Mouse (Mus musculus): ENCODE results near the gene Zfp87. TPM values are rescaled to one million over a fixed set of nuclear protein-coding genes. Genes with fewer than 3 reads are reported as not detected.

The Zfp87 gene
- 17.3 and 18.2 TPM in 2 replicates for polyA plus RNA-seq (2016; fragmentation: Nextera tagmentation; extraction: Ambion mirVana)

- Histone ChIP-seq H3K27ac (ENCODE audit: poor library complexity, severe bottlenecking) (peak within 1 kb of the TSS; percentile 59), H3K27me3 (replicated peaks) (no peaks in the 10 kb centered on the region), H3K9ac (peak within 1 kb of the TSS; percentile 90), H3K4me2 (peak within 1 kb of the TSS; percentile 88), H3K36me3 (peaks cover 2% of the 10 kb centered on the region), H3K9me3 (replicated peaks) (no peaks in the 10 kb centered on the region), H3K4me1 (replicated peaks) (peaks cover 12% of the 10 kb centered on the region), H3K4me3 (peak within 1 kb of the TSS; percentile 80)
- ATAC-seq (ENCODE audit: insufficient number of reproducible peaks, low FRiP score): peak; percentile 98
- under 1% methylated on average over 27 of the region's 27 CpGs for WGBS
These were observed at the start of gene Zfp87, which contains the start of gene Gm26965 for GRCm38 (mm10) chr13:67525753-67526410. Zfp87 (minus strand) TSS chr13:67526177. Gm26965 (minus strand) TSS chr13:67526151.

- no peaks in the 10 kb centered on the region for H3K27me3 ChIP-seq (replicated peaks)
- H3K4me3 ChIP-seq: no peak overlapping the region
- no peaks in the 10 kb centered on the region for H3K36me3 ChIP-seq
- no peak for ATAC-seq (ENCODE audit: insufficient number of reproducible peaks, low FRiP score)
- no peak overlapping the region for H3K27ac ChIP-seq (ENCODE audit: poor library complexity, severe bottlenecking)
- H3K4me2 ChIP-seq: no peak overlapping the region
- H3K4me1 ChIP-seq (replicated peaks): no peaks in the 10 kb centered on the region
- WGBS: 59% methylated on average over 5 of the region's 5 CpGs
- 0 out of 2 replicates have a peak, but pooled peaks cover 3% of the 10 kb centered on the region for H3K9me3 ChIP-seq (replicated peaks)
- H3K9ac ChIP-seq: no peak overlapping the region
These were observed 46.7 kb upstream of the Zfp87 start for GRCm38 (mm10) chr13:67572591-67573189.

GRCm38 (mm10) chr13:67553730-67554129 lies 27.8 kb upstream of the Zfp87 start, which contains the start of gene Zfp748:
Zfp748 (minus strand) TSS chr13:67553830.
- Histone ChIP-seq H3K27ac (ENCODE audit: poor library complexity, severe bottlenecking) (peak within 1 kb of the TSS; percentile 76), H3K9me3 (replicated peaks) (no peaks in the 10 kb centered on the region), H3K4me1 (replicated peaks) (peaks cover 11% of the 10 kb centered on the region), H3K36me3 (no peaks in the 10 kb centered on the region), H3K4me3 (peak within 1 kb of the TSS; percentile 75), H3K9ac (peak within 1 kb of the TSS; percentile 85), H3K4me2 (peak within 1 kb of the TSS; percentile 70), H3K27me3 (replicated peaks) (no peaks in the 10 kb centered on the region)
- ATAC-seq (ENCODE audit: insufficient number of reproducible peaks, low FRiP score): no peak
- WGBS: 75% methylated on average over 4 of the region's 4 CpGs

GRCm38 (mm10) chr13:67552505-67553346 lies 26.7 kb upstream of the Zfp87 start:
- H3K27me3 ChIP-seq (replicated peaks): no peaks in the 10 kb centered on the region
- H3K4me2 ChIP-seq: peak overlapping the region; percentile 70
- no peaks in the 10 kb centered on the region for H3K9me3 ChIP-seq (replicated peaks)
- H3K4me1 ChIP-seq (replicated peaks): peaks cover 11% of the 10 kb centered on the region
- no peaks in the 10 kb centered on the region for H3K36me3 ChIP-seq
- under 1% methylated on average over 44 of the region's 44 CpGs for WGBS
- peak overlapping the region; percentile 76 for H3K27ac ChIP-seq (ENCODE audit: poor library complexity, severe bottlenecking)
- peak; percentile 98 for ATAC-seq (ENCODE audit: insufficient number of reproducible peaks, low FRiP score)
- H3K4me3 ChIP-seq: peak overlapping the region; percentile 75
- peak overlapping the region; percentile 85 for H3K9ac ChIP-seq

- no peak overlapping the region for H3K4me3 ChIP-seq
- no peak overlapping the region for H3K27ac ChIP-seq (ENCODE audit: poor library complexity, severe bottlenecking)
- H3K4me2 ChIP-seq: no peak overlapping the region
- H3K4me1 ChIP-seq (replicated peaks): 0 out of 2 replicates have a peak, but pooled peaks cover 2% of the 10 kb centered on the region
- ATAC-seq (ENCODE audit: insufficient number of reproducible peaks, low FRiP score): no peak
- no peaks in the 10 kb centered on the region for H3K9me3 ChIP-seq (replicated peaks)
- 86% methylated on average over 1 of the region's 1 CpGs for WGBS
- H3K36me3 ChIP-seq: peaks cover 39% of the 10 kb centered on the region
- no peak overlapping the region for H3K9ac ChIP-seq
- no peaks in the 10 kb centered on the region for H3K27me3 ChIP-seq (replicated peaks)
These were observed 20.0 kb upstream of the Zfp87 start for GRCm38 (mm10) chr13:67545941-67546340.

GRCm38 (mm10) chr13:67527049-67527730 lies 1.2 kb upstream of the Zfp87 start:
- Histone ChIP-seq H3K4me2 (no peak overlapping the region), H3K9ac (no peak overlapping the region), H3K27me3 (replicated peaks) (no peaks in the 10 kb centered on the region), H3K27ac (ENCODE audit: poor library complexity, severe bottlenecking) (no peak overlapping the region), H3K4me1 (replicated peaks) (peaks cover 12% of the 10 kb centered on the region), H3K9me3 (replicated peaks) (no peaks in the 10 kb centered on the region), H3K4me3 (no peak overlapping the region), H3K36me3 (no peaks in the 10 kb centered on the region)
- no peak for ATAC-seq (ENCODE audit: insufficient number of reproducible peaks, low FRiP score)
- WGBS: 73% methylated on average over 3 of the region's 3 CpGs

GRCm38 (mm10) chr13:67500908-67501307 lies 25.1 kb downstream of the Zfp87 start:
- no peak for ATAC-seq (ENCODE audit: insufficient number of reproducible peaks, low FRiP score)
- Histone ChIP-seq H3K9me3 (replicated peaks) (peaks cover 2% of the 10 kb centered on the region; the same call in 1 of the 2 replicates), H3K4me1 (replicated peaks) (peaks cover 7% of the 10 kb centered on the region; the same call in 1 of the 2 replicates), H3K4me2 (no peak overlapping the region), H3K27ac (ENCODE audit: poor library complexity, severe bottlenecking) (no peak overlapping the region), H3K36me3 (peaks cover 3% of the 10 kb centered on the region; the same call in 1 of the 2 replicates), H3K9ac (no peak overlapping the region), H3K27me3 (replicated peaks) (no peaks in the 10 kb centered on the region), H3K4me3 (no peak overlapping the region)
- 83% methylated on average over 1 of the region's 1 CpGs for WGBS

GRCm38 (mm10) chr13:67500084-67500719 lies 25.8 kb downstream of the Zfp87 start, which contains the start of gene Zfp58:
Zfp58 (minus strand) TSS chr13:67500555.
- WGBS: 1% methylated on average over 22 of the region's 22 CpGs
- peaks cover 4% of the 10 kb centered on the region; the same call in 1 of the 2 replicates for H3K9me3 ChIP-seq (replicated peaks)
- H3K27ac ChIP-seq (ENCODE audit: poor library complexity, severe bottlenecking): no peak within 1 kb of the TSS; the same call in 1 of the 2 replicates
- peak within 1 kb of the TSS; percentile 65 for H3K4me2 ChIP-seq
- peak; percentile 95 for ATAC-seq (ENCODE audit: insufficient number of reproducible peaks, low FRiP score)
- no peaks in the 10 kb centered on the region for H3K27me3 ChIP-seq (replicated peaks)
- H3K36me3 ChIP-seq: peaks cover 7% of the 10 kb centered on the region
- H3K4me1 ChIP-seq (replicated peaks): peaks cover 7% of the 10 kb centered on the region; the same call in 1 of the 2 replicates
- H3K4me3 ChIP-seq: peak within 1 kb of the TSS; percentile 77
- peak within 1 kb of the TSS; percentile 72 for H3K9ac ChIP-seq

GRCm38 (mm10) chr13:67495631-67496030 lies 30.3 kb downstream of the Zfp87 start:
- H3K9ac ChIP-seq: no peak overlapping the region
- H3K27ac ChIP-seq (ENCODE audit: poor library complexity, severe bottlenecking): no peak overlapping the region
- no peak overlapping the region for H3K4me3 ChIP-seq
- 84% methylated on average over 1 of the region's 1 CpGs for WGBS
- H3K4me2 ChIP-seq: no peak overlapping the region
- no peaks in the 10 kb centered on the region for H3K27me3 ChIP-seq (replicated peaks)
- H3K4me1 ChIP-seq (replicated peaks): peaks cover 7% of the 10 kb centered on the region; the same call in 1 of the 2 replicates
- peaks cover 6% of the 10 kb centered on the region; the same call in 1 of the 2 replicates for H3K9me3 ChIP-seq (replicated peaks)
- no peak for ATAC-seq (ENCODE audit: insufficient number of reproducible peaks, low FRiP score)
- H3K36me3 ChIP-seq: peaks cover 46% of the 10 kb centered on the region

- no peaks in the 10 kb centered on the region for H3K9me3 ChIP-seq (replicated peaks)
- peak overlapping the region; percentile 70 for H3K4me3 ChIP-seq
- peak overlapping the region; percentile 42; the same call in 1 of the 2 replicates for H3K9ac ChIP-seq
- 0 out of 2 replicates have a peak, but pooled peaks have one; percentile 46 for ATAC-seq (ENCODE audit: insufficient number of reproducible peaks, low FRiP score)
- peak overlapping the region; percentile 70 for H3K4me2 ChIP-seq
- 22% methylated on average over 8 of the region's 8 CpGs for WGBS
- H3K36me3 ChIP-seq: peaks cover 19% of the 10 kb centered on the region; the same call in 1 of the 2 replicates
- no peak overlapping the region for H3K27ac ChIP-seq (ENCODE audit: poor library complexity, severe bottlenecking)
- peaks cover 4% of the 10 kb centered on the region; the same call in 1 of the 2 replicates for H3K4me1 ChIP-seq (replicated peaks)
- H3K27me3 ChIP-seq (replicated peaks): no peaks in the 10 kb centered on the region
These were observed 41.6 kb downstream of the Zfp87 start for GRCm38 (mm10) chr13:67484424-67484811.
